Mouse (Mus musculus): ENCODE results near the gene Cnot6l.

- no peak for TF ChIP-seq POLR2A (IDR thresholded peaks at IDR 0.05; ENCODE audit: low read depth, low read length)
- TF ChIP-seq CTCF (conservative IDR thresholded peaks at IDR 0.05 in 1 of 2, IDR thresholded peaks at IDR 0.05 in 1 of 2; ENCODE audit: low read depth in 2 of 2, low read length in 2 of 2) = no peak
- no peak for TF ChIP-seq USF2 (conservative IDR thresholded peaks at IDR 0.05; ENCODE audit: low read depth, low read length)
- TF ChIP-seq USF1 (IDR thresholded peaks at IDR 0.05; ENCODE audit: low read depth, low read length) = no peak
- no peak for TF ChIP-seq EP300 (IDR thresholded peaks at IDR 0.05; ENCODE audit: low read length)
- no peak for TF ChIP-seq CHD1 (IDR thresholded peaks at IDR 0.05; ENCODE audit: low read depth, low read length)
Measured at GRCm38 (mm10) chr5:96183211-96183610, 19.2 kb upstream of the Cnot6l start.

Measured in CH12.LX (cell line).